Mouse (Mus musculus): Measurements from ENCODE around the gene Hip1.

The Hip1 gene

GRCm38 (mm10) chr5:135531306-135531845 lies 13.5 kb downstream of the Hip1 start:
- no peak for DNase-seq (ENCODE audit: low spot score in 2 of 2)

DNA sequence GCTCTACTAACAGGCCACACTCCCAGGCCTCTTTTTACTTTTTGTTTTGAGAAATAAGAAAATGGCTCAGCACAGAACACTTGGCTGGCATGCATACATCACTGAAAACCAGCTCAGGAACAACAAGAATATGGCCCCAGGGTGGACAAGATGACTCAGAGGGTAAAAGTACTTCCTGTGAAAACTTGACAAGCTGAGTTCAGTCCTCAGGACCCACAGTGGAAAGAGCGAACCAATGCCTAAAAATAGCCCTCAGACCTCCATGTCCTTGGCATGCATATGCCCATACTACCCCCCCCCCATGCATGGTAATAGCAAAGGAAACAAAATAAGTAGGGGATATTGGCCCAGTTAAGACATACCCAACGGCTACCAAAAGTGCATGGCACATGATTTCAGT lies 15.0 kb downstream of the Hip1 start:
- DNase-seq (ENCODE audit: low spot score in 2 of 2), result no peak

GRCm38 (mm10) chr5:135529310-135529709 lies 15.6 kb downstream of the Hip1 start:
- no peak for DNase-seq (ENCODE audit: low spot score in 2 of 2)

GRCm38 (mm10) chr5:135527986-135528385 lies 16.9 kb downstream of the Hip1 start:
- no peak for DNase-seq (ENCODE audit: low spot score in 2 of 2)

- DNase-seq (ENCODE audit: low spot score in 2 of 2), result no peak
Measured at GRCm38 (mm10) chr5:135524660-135525560, 20.0 kb downstream of the Hip1 start.

- no peak for DNase-seq (ENCODE audit: low spot score in 2 of 2)
Measured at GRCm38 (mm10) chr5:135524087-135524486, 20.8 kb downstream of the Hip1 start.

DNA sequence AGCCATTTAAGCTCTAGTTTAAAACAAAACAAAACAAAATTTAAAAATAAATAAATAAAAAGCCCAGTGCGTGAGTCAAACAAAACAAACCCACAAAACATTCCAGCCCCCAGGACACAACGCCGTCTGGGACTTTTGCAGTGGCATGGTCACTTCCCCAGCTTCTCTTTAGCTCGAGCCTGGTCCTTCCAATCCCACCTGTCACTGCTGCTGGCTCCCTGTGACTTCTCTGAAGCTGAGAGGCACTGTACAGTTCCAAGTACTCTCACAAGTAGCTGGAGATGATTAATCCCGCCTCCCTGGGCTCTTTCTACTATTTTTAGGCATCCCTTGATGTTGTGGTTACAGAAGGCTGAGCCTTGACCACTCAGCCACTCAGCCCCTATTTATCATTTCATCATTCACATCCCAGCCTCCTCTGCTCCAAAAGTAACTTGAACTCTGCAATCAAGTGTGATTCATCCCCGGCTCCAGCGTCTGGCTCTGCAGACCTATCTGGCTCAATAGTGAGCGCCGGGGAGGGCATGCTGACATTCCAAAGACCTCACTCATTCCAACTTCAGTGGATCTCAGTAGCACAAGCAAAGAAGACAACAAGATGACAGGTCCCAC lies 22.7 kb downstream of the Hip1 start:
- DNase-seq (ENCODE audit: low spot score in 2 of 2), result no peak

GRCm38 (mm10) chr5:135517348-135517883 lies 27.5 kb downstream of the Hip1 start:
- DNase-seq (ENCODE audit: low spot score in 2 of 2), result no peak

GRCm38 (mm10) chr5:135513131-135513530 lies 31.8 kb downstream of the Hip1 start:
- DNase-seq (ENCODE audit: low spot score in 2 of 2), result no peak

GRCm38 (mm10) chr5:135511105-135511504 lies 33.8 kb downstream of the Hip1 start:
- DNase-seq (ENCODE audit: low spot score in 2 of 2), result no peak

DNA sequence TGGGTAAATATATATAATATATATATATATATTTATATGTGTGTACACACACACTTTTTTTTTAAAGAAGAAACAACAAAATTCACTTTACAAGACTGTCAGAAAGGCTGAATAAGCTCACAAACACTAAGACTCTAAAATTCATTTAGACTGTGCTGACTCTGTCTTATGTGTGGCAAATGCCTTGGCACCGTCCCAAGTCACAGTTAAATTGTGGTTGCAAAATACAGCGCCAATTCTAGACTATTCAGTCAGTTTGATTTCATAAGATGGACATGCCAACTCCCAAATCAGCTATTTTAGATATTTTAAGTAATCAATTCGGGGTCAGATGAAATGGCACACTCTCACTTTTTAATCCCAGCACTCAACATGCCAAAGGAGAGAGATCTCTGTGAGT lies 36.6 kb downstream of the Hip1 start:
- no peak for DNase-seq (ENCODE audit: low spot score in 2 of 2)

- DNase-seq (ENCODE audit: low spot score in 2 of 2), result no peak
Measured at GRCm38 (mm10) chr5:135507561-135508273, 37.2 kb downstream of the Hip1 start.

DNA sequence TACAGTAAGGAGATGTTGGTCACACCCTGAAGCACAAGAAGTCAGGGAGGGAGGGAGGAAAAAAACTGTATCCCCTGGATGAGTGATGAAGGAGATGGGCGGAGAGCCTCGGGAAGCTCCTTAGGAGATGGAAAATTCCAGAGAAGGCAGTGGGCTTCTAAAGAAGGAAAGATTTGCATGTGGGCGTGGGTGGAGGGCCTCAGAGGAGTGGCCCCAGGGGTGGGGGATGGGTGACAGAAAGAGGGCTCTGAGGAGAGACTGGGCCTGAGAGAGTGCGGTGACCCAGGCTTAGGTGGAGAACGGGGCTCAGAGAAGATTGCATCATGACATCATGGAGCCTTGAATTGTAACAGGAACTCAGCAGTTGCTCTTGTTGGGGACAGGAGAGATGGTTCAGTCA lies 39.5 kb downstream of the Hip1 start:
- no peak for DNase-seq (ENCODE audit: low spot score in 2 of 2)

- no peak for DNase-seq (ENCODE audit: low spot score in 2 of 2)
Measured at GRCm38 (mm10) chr5:135502931-135503330, 42.0 kb downstream of the Hip1 start.

DNA sequence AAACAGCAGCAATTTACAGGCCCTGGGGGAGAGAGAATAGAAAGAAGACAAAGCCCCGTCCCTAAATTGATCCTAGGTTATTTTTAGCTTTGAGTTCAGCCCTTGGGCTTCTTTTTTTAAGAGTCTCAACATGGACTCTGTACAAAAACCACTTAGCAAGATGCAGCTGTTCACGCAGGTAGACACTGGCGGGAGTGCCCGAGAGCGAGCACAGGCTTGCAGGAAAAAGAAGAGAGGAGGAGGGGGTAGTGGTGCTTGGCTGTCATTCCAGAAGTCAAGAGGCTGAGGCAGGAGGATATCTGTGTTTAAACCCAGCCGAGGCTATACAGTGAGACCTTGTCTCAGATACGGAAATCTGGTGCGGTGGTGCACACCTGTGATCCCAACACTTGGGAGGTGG lies 42.9 kb downstream of the Hip1 start:
- DNase-seq (ENCODE audit: low spot score in 2 of 2), result no peak

GRCm38 (mm10) chr5:135498914-135499313 lies 46.0 kb downstream of the Hip1 start:
- DNase-seq (ENCODE audit: low spot score in 2 of 2), result no peak

DNA sequence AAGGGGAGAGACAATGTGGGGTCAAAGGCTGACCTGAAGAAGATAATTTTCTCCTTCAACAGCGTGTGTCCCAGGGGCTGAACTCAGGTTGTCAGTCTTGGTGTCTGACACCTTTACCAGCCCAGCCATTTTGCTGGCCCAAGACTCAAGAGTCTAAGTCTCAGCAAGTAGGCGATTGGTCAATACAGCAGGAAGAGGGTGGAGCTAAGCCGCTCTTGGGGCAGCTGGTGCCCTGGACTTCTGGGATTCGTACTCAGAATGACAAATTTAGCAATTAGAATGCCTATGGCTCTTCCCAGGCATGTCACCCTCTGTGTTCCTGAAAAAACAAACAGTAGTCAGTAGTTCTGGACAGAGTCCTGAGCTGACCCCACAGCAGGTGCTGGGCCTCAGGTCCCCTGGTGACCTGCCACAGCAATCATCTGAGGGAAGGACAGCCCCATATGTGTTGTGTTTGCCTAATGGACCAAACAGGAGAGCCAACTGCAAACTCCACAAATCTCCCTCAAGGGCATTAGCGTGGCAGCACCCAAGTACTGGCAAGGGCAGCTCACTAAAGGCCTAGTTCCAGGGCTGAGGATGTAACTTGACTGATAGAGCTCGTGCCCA lies 47.5 kb downstream of the Hip1 start:
- no peak for DNase-seq (ENCODE audit: low spot score in 2 of 2)

DNA sequence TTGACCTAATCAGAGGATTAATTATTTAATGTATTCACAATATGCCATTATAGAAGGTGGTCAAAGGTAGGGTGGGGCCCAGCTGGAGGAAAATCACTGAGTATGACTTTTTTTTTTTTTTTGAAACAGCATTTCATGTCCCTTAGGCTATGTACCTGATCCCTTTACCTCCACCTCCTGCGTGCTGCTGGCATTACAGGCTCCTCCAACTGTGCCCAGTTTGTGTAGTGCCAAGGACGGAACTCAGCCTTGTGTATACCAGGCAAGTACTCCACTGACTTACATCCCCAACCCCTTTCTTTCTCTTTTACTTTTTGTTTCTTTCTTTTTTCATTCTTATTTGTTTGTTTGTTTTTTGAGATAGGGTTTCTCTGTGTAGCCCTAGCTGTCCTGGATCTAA lies 48.4 kb downstream of the Hip1 start:
- no peak for DNase-seq (ENCODE audit: low spot score in 2 of 2)

- no peak for DNase-seq (ENCODE audit: low spot score in 2 of 2)
Measured at GRCm38 (mm10) chr5:135495471-135495870, 49.4 kb downstream of the Hip1 start.

GRCm38 (mm10) chr5:135494183-135494910 lies 50.6 kb downstream of the Hip1 start:
- no peak for DNase-seq (ENCODE audit: low spot score in 2 of 2)

GRCm38 (mm10) chr5:135493095-135493494 lies 51.8 kb downstream of the Hip1 start:
- DNase-seq (ENCODE audit: low spot score in 2 of 2), result no peak

Data from left cerebral cortex, adult 9 months (tissue).